Mouse (Mus musculus) MEL (cell line): ENCODE results near the gene Kcnn1. TPM values are rescaled to one million over a fixed set of nuclear protein-coding genes. Genes with fewer than 3 reads are reported as not detected.

Experiments used
- DNase-seq: peaks from one replicate; pipeline ENCODE4 v3.0.0; 2011; ENCODE audit warnings: low read depth, low spot score
- H3K27ac ChIP-seq: 2 replicates; pipeline ENCODE4 v1.5.1; 2012; ENCODE audit warnings: low read depth, mild to moderate bottlenecking, control low read depth, low read length, moderate library complexity; ENCODE audit not compliant: control insufficient read depth
- H3K27me3 ChIP-seq, 2 experiments: fragments of 150-350 bp in 1 of 2; sonication (generic) in 1 of 2; 2 replicates each; pipeline ENCODE4 v1.6.1; 2012; ENCODE audit warnings: low read length in 2 of 2, mild to moderate bottlenecking in 2 of 2, improper control_type of control experiment in 1 of 2, moderate library complexity in 1 of 2; ENCODE audit not compliant: insufficient read depth in 2 of 2, control insufficient read depth in 1 of 2
- H3K36me3 ChIP-seq, 2 experiments: 2 replicates each; pipeline ENCODE4 v1.6.1; 2012 to 2014; ENCODE audit warnings: low read length in 2 of 2, improper control_type of control experiment in 1 of 2, inconsistent platforms in 1 of 2, mild to moderate bottlenecking in 1 of 2; ENCODE audit not compliant: insufficient read depth in 2 of 2, control insufficient read depth in 1 of 2
- H3K4me1 ChIP-seq, 2 experiments: fragments of 150-350 bp in 1 of 2; sonication (generic) in 1 of 2; 2 replicates each; pipeline ENCODE4 v1.6.1; 2012; ENCODE audit warnings: low read length in 2 of 2, improper control_type of control experiment in 1 of 2, mild to moderate bottlenecking in 1 of 2; ENCODE audit not compliant: insufficient read depth in 2 of 2, control insufficient read depth in 1 of 2
- H3K4me3 ChIP-seq, 2 experiments: fragments of 150-350 bp in 1 of 2; sonication (generic) in 1 of 2; 2 replicates each; pipeline ENCODE4 v1.5.1; 2012; ENCODE audit warnings: low read depth in 2 of 2, low read length in 2 of 2, mild to moderate bottlenecking in 2 of 2, moderate library complexity in 2 of 2, control low read depth in 1 of 2, improper control_type of control experiment in 1 of 2; ENCODE audit not compliant: control insufficient read depth in 1 of 2, insufficient read depth in 1 of 2
- H3K79me2 ChIP-seq: 2 replicates; pipeline ENCODE4 v1.6.1; 2012; ENCODE audit warnings: mild to moderate bottlenecking, low read length, moderate library complexity; ENCODE audit not compliant: control insufficient read depth, poor library complexity, insufficient read depth
- H3K9ac ChIP-seq: 2 replicates; pipeline ENCODE4 v1.6.1; 2012; ENCODE audit warnings: low read depth, mild to moderate bottlenecking, control low read depth, low read length, moderate library complexity; ENCODE audit not compliant: control insufficient read depth, poor library complexity, severe bottlenecking
- H3K9me3 ChIP-seq: fragments of 150-350 bp; sonication (generic); replicated peaks from 2 replicates; pipeline ENCODE4 v1.6.1; 2012; ENCODE audit warnings: mild to moderate bottlenecking, low read length, improper control_type of control experiment, moderate library complexity; ENCODE audit not compliant: insufficient read depth
- BHLHE40 ChIP-seq: IDR thresholded peaks from 2 replicates; pipeline ENCODE4 v1.6.1; 2012; ENCODE audit warnings: low read depth, mild to moderate bottlenecking, inconsistent platforms, low read length, improper control_type of control experiment, borderline replicate concordance
- CHD1 ChIP-seq: IDR thresholded peaks from 2 replicates; pipeline ENCODE4 v1.6.1; 2012; ENCODE audit warnings: low read depth, mild to moderate bottlenecking, inconsistent platforms, low read length, improper control_type of control experiment
- CTCF ChIP-seq, 3 experiments: IDR thresholded peaks in 2 of 3; conservative IDR thresholded peaks in 1 of 3; 2 replicates each; pipeline ENCODE4 v1.5.1; 2011 to 2012; ENCODE audit warnings: low read length in 3 of 3, low read depth in 2 of 3, mild to moderate bottlenecking in 2 of 3, improper control_type of control experiment in 1 of 3, inconsistent platforms in 1 of 3, mixed read lengths in 1 of 3, moderate library complexity in 1 of 3; ENCODE audit not compliant: control insufficient read depth in 1 of 3, insufficient read depth in 1 of 3, poor library complexity in 1 of 3, severe bottlenecking in 1 of 3
- E2F4 ChIP-seq: IDR thresholded peaks from 2 replicates; pipeline ENCODE4 v1.6.1; 2011; ENCODE audit warnings: low read depth, low read length, improper control_type of control experiment, borderline replicate concordance
- ETS1 ChIP-seq: IDR thresholded peaks from 2 replicates; pipeline ENCODE4 v1.6.1; 2012; ENCODE audit warnings: low read depth, mild to moderate bottlenecking, inconsistent platforms, low read length, improper control_type of control experiment, moderate library complexity
- GABPA ChIP-seq: IDR thresholded peaks from 2 replicates; pipeline ENCODE4 v1.6.1; 2012; ENCODE audit warnings: low read depth, mild to moderate bottlenecking, inconsistent platforms, low read length, improper control_type of control experiment, moderate library complexity
- GATA1 ChIP-seq: IDR thresholded peaks from 2 replicates; pipeline ENCODE4 v1.6.1; 2011; ENCODE audit warnings: low read depth, low read length, improper control_type of control experiment
- MAX ChIP-seq: IDR thresholded peaks from 2 replicates; pipeline ENCODE4 v1.6.1; 2011; ENCODE audit warnings: low read length, improper control_type of control experiment
- MXI1 ChIP-seq: IDR thresholded peaks from 2 replicates; pipeline ENCODE4 v1.6.1; 2011; ENCODE audit warnings: mild to moderate bottlenecking, low read depth, low read length, improper control_type of control experiment
- POLR2AphosphoS5 ChIP-seq: IDR thresholded peaks from 2 replicates; pipeline ENCODE4 v1.6.1; 2012; ENCODE audit warnings: low read depth, borderline replicate concordance, mild to moderate bottlenecking, inconsistent platforms, low read length, moderate library complexity, mixed read lengths
- RAD21 ChIP-seq: IDR thresholded peaks from 2 replicates; pipeline ENCODE4 v1.6.1; 2011; ENCODE audit warnings: mild to moderate bottlenecking, low read depth, low read length, improper control_type of control experiment
- SIN3A ChIP-seq: IDR thresholded peaks from 2 replicates; pipeline ENCODE4 v1.6.1; 2012; ENCODE audit warnings: low read length, improper control_type of control experiment, inconsistent platforms
- SMC3 ChIP-seq: IDR thresholded peaks from 2 replicates; pipeline ENCODE4 v1.6.1; 2011; ENCODE audit warnings: low read depth, low read length, improper control_type of control experiment
- TAL1 ChIP-seq: IDR thresholded peaks from 2 replicates; pipeline ENCODE4 v1.6.1; 2012; ENCODE audit warnings: mild to moderate bottlenecking, inconsistent platforms, low read length, moderate library complexity, mixed read lengths
- TBP ChIP-seq: IDR thresholded peaks from 2 replicates; pipeline ENCODE4 v1.8.0; 2011; ENCODE audit warnings: low read depth, low read length, improper control_type of control experiment
- TCF12 ChIP-seq: IDR thresholded peaks from 2 replicates; pipeline ENCODE4 v1.6.1; 2014; ENCODE audit warnings: low read depth, mild to moderate bottlenecking, inconsistent platforms, low read length, improper control_type of control experiment, moderate library complexity
- USF2 ChIP-seq, 2 experiments: IDR thresholded peaks; 2 replicates each; pipeline ENCODE4 v1.6.1; 2011 to 2012; ENCODE audit warnings: improper control_type of control experiment in 2 of 2, low read length in 2 of 2, borderline replicate concordance in 1 of 2, inconsistent platforms in 1 of 2, low read depth in 1 of 2, mild to moderate bottlenecking in 1 of 2; ENCODE audit not compliant: insufficient read depth in 1 of 2
- ZC3H11A ChIP-seq: IDR thresholded peaks from 2 replicates; pipeline ENCODE4 v1.6.1; 2012; ENCODE audit warnings: low read depth, mild to moderate bottlenecking, inconsistent platforms, low read length, improper control_type of control experiment
- ZMIZ1 ChIP-seq: IDR thresholded peaks from 2 replicates; pipeline ENCODE4 v1.6.1; 2012; ENCODE audit warnings: low read depth, mild to moderate bottlenecking, inconsistent platforms, low read length, improper control_type of control experiment, moderate library complexity
- polyA plus RNA-seq, 2 experiments: library from polyadenylated mRNA; stranded (reverse) in 1 of 2; unstranded in 1 of 2; fragments of >175 nt in 1 of 2; fragments of >200 nt in 1 of 2; gene quantifications; 2 replicates each; pipeline versions ENCODE4 v1.2.1 to v1.2.4; 2012; ENCODE audit warnings: low replicate concordance in 2 of 2, low read depth in 1 of 2; ENCODE audit not compliant: insufficient read length in 2 of 2, insufficient read depth in 1 of 2, missing spikeins in 1 of 2
- total RNA-seq: library from RNA; depleted of rRNA; stranded (reverse); fragments of 300-350 nt; gene quantifications from 2 replicates; pipeline ENCODE4 v1.2.3, GENCODE M21; 2012

Kcnn1 gene
- total and polyA plus RNA-seq, 3 experiments: 8.9 to 10.7 TPM; not detected in 1

- Histone ChIP-seq H3K9ac (no peak overlapping the region), H3K9me3 (no peaks in the 10 kb centered on the region), H3K36me3 (no peaks in the 10 kb centered on the region), H3K4me3 (no peak overlapping the region), H3K27ac (no peak overlapping the region), H3K4me1 (no peaks in the 10 kb centered on the region), H3K79me2 (no peaks in the 10 kb centered on the region), H3K27me3 (no peaks in the 10 kb centered on the region)
- no peak for TF ChIP-seq CHD1
- TF ChIP-seq MXI1: no peak
- TF ChIP-seq ZMIZ1: no peak
- no peak for TF ChIP-seq E2F4
- TF ChIP-seq RAD21: no peak
- TF ChIP-seq POLR2AphosphoS5: no peak
- TF ChIP-seq TCF12: no peak
- no peak for TF ChIP-seq SMC3
- no peak for TF ChIP-seq TBP
- no peak for DNase-seq
Measured at GRCm38 (mm10) chr8:70887669-70888068, 24.6 kb upstream of the Kcnn1 start.

DNA sequence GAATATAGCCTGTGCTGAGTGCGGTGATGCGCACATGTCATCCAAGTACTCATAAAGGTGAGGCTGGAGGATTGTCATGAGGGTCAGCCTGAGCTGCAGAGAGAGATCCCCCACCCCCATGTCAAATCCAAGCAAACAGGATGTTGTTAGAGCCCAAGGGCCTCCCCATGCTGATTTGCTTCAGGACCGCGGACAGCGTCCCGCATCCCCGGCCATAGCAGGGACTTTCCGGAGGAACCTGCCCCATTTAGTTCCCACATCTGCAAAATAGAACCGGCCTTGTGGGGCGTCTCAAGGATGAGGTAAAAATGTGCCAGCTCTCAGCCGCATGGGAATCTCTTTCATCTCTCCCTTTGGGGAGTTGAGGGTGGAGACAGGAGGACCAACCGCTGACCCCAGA is 22.6 kb upstream of the Kcnn1 start:
- Histone ChIP-seq H3K9ac (no peak overlapping the region), H3K79me2 (no peaks in the 10 kb centered on the region), H3K27me3 (no peaks in the 10 kb centered on the region), H3K27ac (no peak overlapping the region), H3K4me1 (no peaks in the 10 kb centered on the region), H3K9me3 (no peaks in the 10 kb centered on the region), H3K4me3 (no peak overlapping the region), H3K36me3 (no peaks in the 10 kb centered on the region)
- no peak for TF ChIP-seq GATA1
- TF ChIP-seq SIN3A: peak; percentile 45; the same call in 1 of the 2 replicates
- DNase-seq: peak; percentile 41

- H3K9me3 ChIP-seq: no peaks in the 10 kb centered on the region
- no peak for DNase-seq
- H3K36me3 ChIP-seq: no peaks in the 10 kb centered on the region
- H3K27me3 ChIP-seq: no peaks in the 10 kb centered on the region
- TF ChIP-seq ZC3H11A (no peak), RAD21 (no peak), GABPA (no peak), ETS1 (no peak), USF2 (IDR thresholded peaks at IDR 0.05; ENCODE audit: borderline replicate concordance in 1 of 2, insufficient read depth in 1 of 2, low read depth in 1 of 2, low read length in 2 of 2) (no peak), TAL1 (no peak), BHLHE40 (no peak), SMC3 (no peak), MAX (no peak), CTCF (IDR thresholded peaks at IDR 0.05 in 2 of 3, conservative IDR thresholded peaks at IDR 0.05 in 1 of 3; ENCODE audit: control insufficient read depth in 1 of 3, insufficient read depth in 1 of 3, low read depth in 2 of 3, low read length in 3 of 3, poor library complexity in 1 of 3, severe bottlenecking in 1 of 3) (no peak), MXI1 (no peak)
- TF ChIP-seq, all 39 proteins: peak for 0
- Histone ChIP-seq H3K9ac (no peak overlapping the region), H3K27ac (no peak overlapping the region), H3K4me3 (no peak overlapping the region), H3K79me2 (no peaks in the 10 kb centered on the region), H3K4me1 (no peaks in the 10 kb centered on the region)
Measured at GRCm38 (mm10) chr8:70884683-70885082, 21.6 kb upstream of the Kcnn1 start.
